Mouse (Mus musculus): ENCODE data around the gene Gm3072. TPM values are rescaled to one million over a fixed set of nuclear protein-coding genes. Genes with fewer than 3 reads are reported as not detected.
"Not testable (repeated sequence)": the region's sequence is repeated elsewhere in the genome, so short reads cannot be mapped to it uniquely, and the experiment has no call there.

Gm3072 gene
- total RNA-seq (2014; rRNA removed; ENCODE audit: low replicate concordance): not detected in 2 replicates
- not detected in 2 replicates for polyA plus RNA-seq (2015; fragmentation: Nextera tagmentation; extraction: Ambion mirVana)

DNA sequence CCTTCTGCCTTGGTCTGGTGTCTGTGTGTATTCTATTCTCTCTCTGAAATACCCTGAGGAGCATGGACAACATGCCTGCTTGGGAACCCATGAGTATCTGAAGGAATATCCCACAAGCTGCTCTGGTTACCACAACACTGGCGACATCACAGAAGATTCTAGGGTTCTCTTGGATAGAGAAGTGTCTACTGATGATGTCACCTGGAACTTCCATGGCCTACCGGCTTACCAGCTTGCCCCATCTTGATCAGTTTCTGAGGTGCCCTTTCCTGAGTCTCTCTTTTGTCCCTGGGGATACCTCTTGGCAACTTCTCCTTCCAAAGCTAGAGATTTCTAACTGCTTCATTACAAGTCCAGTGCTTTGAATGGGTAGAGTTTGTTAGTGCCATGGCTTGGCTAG is at the start of gene Gm3072:
TSS of gene Gm3072 (minus strand) at position 101 of the 400 bp plus-strand sequence.
- H3K36me3 ChIP-seq (replicated peaks; ENCODE audit: control insufficient read depth, insufficient read depth, low read length); H3K9me3 ChIP-seq (replicated peaks; ENCODE audit: control insufficient read depth, low read length); H3K4me1 ChIP-seq (ENCODE audit: control insufficient read depth, insufficient read depth); H3K9ac ChIP-seq (replicated peaks; ENCODE audit: low read depth, low read length); H3K4me2 ChIP-seq (ENCODE audit: low read depth, low read length); DNase-seq (ENCODE audit: low spot score); H3K4me3 ChIP-seq (ENCODE audit: low read depth, low read length); ATAC-seq (ENCODE audit: insufficient read depth, low read depth); H3K27ac ChIP-seq (ENCODE audit: low read depth); H3K27me3 ChIP-seq (ENCODE audit: control insufficient read depth, insufficient read depth, low read length): not testable (repeated sequence)
- WGBS: 50% methylated on average over 1 of the region's 2 CpGs

DNA sequence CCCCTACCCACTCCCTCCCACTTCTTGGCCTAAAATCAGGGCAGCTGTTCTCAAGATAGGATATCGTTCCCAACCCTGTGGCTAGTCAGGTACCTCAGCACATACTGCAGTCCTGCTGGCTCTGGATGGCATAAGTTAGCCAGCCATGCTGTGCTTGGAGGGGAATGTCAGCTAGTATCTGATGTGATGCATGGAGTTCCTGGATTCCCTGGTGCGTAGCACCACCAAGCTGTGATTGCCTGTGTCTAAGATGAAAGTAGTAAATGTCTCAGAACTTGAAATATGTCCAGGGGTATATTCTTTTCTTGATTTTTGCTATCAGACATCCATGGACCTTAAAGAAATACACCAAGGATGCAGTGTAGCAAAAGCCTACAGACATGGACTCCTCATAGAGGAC is 23.8 kb upstream of the Gm3072 start:
- 72% methylated on average over 2 of the region's 2 CpGs for WGBS
- H3K4me1 ChIP-seq (ENCODE audit: control insufficient read depth, insufficient read depth); H3K9me3 ChIP-seq (replicated peaks; ENCODE audit: control insufficient read depth, low read length); DNase-seq (ENCODE audit: low spot score); H3K4me3 ChIP-seq (ENCODE audit: low read depth, low read length); H3K27ac ChIP-seq (ENCODE audit: low read depth); H3K27me3 ChIP-seq (ENCODE audit: control insufficient read depth, insufficient read depth, low read length); ATAC-seq (ENCODE audit: insufficient read depth, low read depth); H3K4me2 ChIP-seq (ENCODE audit: low read depth, low read length); H3K9ac ChIP-seq (replicated peaks; ENCODE audit: low read depth, low read length); H3K36me3 ChIP-seq (replicated peaks; ENCODE audit: control insufficient read depth, insufficient read depth, low read length): not testable (repeated sequence)

DNA sequence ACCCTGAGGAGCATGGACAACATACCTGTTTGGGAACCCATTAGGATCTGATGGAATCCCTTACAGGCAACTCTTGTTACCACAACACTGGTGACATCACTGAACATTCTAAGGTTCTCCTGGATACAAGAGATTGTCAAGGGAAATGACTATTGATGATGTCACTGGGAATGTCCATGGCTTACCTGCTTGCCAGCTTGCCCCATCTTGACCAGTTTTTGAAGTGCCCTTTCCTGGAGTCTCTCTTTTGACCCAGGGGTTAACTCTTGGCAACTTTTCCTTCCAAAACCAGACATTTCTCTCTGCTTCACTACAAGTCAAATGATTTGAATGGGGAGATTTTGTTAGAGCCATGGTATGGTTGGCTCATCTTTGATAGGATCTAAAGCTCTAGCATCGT is 22.0 kb upstream of the Gm3072 start, which contains the start of gene Gm3676:
TSS of gene Gm3676 (minus strand) at position 101 of the 400 bp plus-strand sequence.
- not testable (repeated sequence) for H3K4me3 ChIP-seq (ENCODE audit: low read depth, low read length); H3K36me3 ChIP-seq (replicated peaks; ENCODE audit: control insufficient read depth, insufficient read depth, low read length); H3K27ac ChIP-seq (ENCODE audit: low read depth); H3K27me3 ChIP-seq (ENCODE audit: control insufficient read depth, insufficient read depth, low read length); H3K9ac ChIP-seq (replicated peaks; ENCODE audit: low read depth, low read length); H3K4me2 ChIP-seq (ENCODE audit: low read depth, low read length); H3K9me3 ChIP-seq (replicated peaks; ENCODE audit: control insufficient read depth, low read length); ATAC-seq (ENCODE audit: insufficient read depth, low read depth); H3K4me1 ChIP-seq (ENCODE audit: control insufficient read depth, insufficient read depth); DNase-seq (ENCODE audit: low spot score)
- WGBS: no CpG with 5 or more reads among the region's 1 CpGs

DNA sequence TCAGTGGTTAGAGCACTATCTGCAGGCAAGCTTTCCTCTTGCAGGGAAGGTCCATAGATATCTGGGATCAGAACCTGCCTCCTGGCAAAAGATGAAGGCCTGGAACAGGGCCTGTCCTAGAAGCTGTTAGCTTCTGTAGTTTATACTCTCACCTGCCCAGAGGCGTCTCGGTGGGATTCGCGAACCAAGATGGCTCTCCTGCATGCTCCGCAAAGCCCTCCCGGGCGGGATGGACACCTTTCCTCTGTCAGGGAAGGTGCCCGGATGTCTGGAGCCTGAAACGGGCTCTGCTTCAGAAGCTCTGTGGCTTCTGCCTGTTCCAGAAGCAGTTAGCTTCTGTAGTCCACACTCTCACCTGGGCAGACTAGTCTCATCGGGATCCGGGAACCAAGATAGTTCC is 5.7 kb upstream of the Gm3072 start:
- ATAC-seq (ENCODE audit: insufficient read depth, low read depth); H3K27me3 ChIP-seq (ENCODE audit: control insufficient read depth, insufficient read depth, low read length); H3K27ac ChIP-seq (ENCODE audit: low read depth); H3K9me3 ChIP-seq (replicated peaks; ENCODE audit: control insufficient read depth, low read length); H3K4me1 ChIP-seq (ENCODE audit: control insufficient read depth, insufficient read depth); H3K9ac ChIP-seq (replicated peaks; ENCODE audit: low read depth, low read length); DNase-seq (ENCODE audit: low spot score); H3K36me3 ChIP-seq (replicated peaks; ENCODE audit: control insufficient read depth, insufficient read depth, low read length); H3K4me2 ChIP-seq (ENCODE audit: low read depth, low read length); H3K4me3 ChIP-seq (ENCODE audit: low read depth, low read length): not testable (repeated sequence)
- WGBS: 84% methylated on average over 9 of the region's 11 CpGs

DNA sequence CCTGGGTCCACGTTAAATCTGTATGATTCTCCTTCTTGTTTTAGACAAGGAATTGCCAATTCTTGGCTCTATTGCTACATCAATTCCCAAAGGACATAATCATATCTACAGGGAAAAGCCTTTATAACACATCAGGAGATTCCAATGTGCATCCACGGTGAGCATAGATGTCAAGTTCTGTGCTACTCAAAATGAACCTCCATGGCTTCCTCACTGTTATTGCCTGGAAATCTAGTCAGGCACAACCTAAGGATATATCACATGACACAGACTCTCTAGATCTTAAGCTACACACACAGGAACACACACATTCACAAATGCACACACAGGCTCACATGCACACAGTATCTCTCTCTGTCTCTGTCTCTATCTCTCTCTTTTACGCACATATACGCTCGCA is 1.9 kb downstream of the Gm3072 start:
- WGBS: 74% methylated on average over 4 of the region's 5 CpGs
- H3K27ac ChIP-seq (ENCODE audit: low read depth); H3K9ac ChIP-seq (replicated peaks; ENCODE audit: low read depth, low read length); H3K4me2 ChIP-seq (ENCODE audit: low read depth, low read length); H3K4me1 ChIP-seq (ENCODE audit: control insufficient read depth, insufficient read depth); H3K4me3 ChIP-seq (ENCODE audit: low read depth, low read length); ATAC-seq (ENCODE audit: insufficient read depth, low read depth); H3K36me3 ChIP-seq (replicated peaks; ENCODE audit: control insufficient read depth, insufficient read depth, low read length); DNase-seq (ENCODE audit: low spot score); H3K9me3 ChIP-seq (replicated peaks; ENCODE audit: control insufficient read depth, low read length); H3K27me3 ChIP-seq (ENCODE audit: control insufficient read depth, insufficient read depth, low read length): not testable (repeated sequence)

DNA sequence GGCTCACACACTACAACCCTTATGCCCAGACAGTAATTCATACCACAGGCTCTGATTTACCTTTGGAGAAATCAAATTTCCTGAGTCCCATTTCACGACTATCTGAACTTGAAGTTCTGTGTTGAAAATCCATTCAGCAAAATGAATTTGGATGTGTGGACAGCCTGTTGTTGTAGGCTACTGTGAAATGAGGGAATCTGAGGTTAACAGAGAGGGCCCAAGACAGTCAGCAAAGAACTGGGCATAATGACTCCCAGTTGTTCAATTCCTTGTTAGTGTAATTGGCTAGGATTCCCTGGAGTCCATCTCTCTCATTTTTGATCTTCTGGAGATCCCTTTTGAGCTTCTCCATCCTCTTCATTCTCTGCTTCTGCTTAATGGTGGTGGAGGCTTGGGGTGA is 13.7 kb downstream of the Gm3072 start:
- H3K4me1 ChIP-seq (ENCODE audit: control insufficient read depth, insufficient read depth); H3K4me2 ChIP-seq (ENCODE audit: low read depth, low read length); H3K36me3 ChIP-seq (replicated peaks; ENCODE audit: control insufficient read depth, insufficient read depth, low read length); H3K4me3 ChIP-seq (ENCODE audit: low read depth, low read length); DNase-seq (ENCODE audit: low spot score); H3K9me3 ChIP-seq (replicated peaks; ENCODE audit: control insufficient read depth, low read length); H3K9ac ChIP-seq (replicated peaks; ENCODE audit: low read depth, low read length); ATAC-seq (ENCODE audit: insufficient read depth, low read depth); H3K27ac ChIP-seq (ENCODE audit: low read depth); H3K27me3 ChIP-seq (ENCODE audit: control insufficient read depth, insufficient read depth, low read length): not testable (repeated sequence)
- WGBS: 50% methylated on average over 1 of the region's 1 CpGs

DNA sequence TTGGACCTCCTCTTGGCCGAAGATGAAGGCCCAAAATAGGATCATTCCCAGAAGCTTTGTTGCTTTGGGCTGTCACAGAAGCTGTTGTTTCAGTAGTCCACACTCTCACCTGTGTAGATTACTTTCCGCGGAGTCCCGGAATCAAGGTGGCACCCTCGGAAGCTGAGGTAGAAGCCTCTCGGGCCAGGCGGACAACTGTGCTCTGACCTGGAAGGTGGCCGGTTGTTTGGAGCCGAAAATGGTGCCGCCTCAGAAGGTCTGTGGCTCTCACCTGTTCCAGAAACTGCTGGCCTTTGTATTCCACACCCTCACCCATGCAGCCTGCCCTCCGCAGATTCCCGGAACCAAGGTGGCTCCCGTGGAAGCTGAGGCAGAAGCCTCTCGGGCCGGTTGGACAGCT is 23.5 kb downstream of the Gm3072 start:
- WGBS: 87% methylated on average over 15 of the region's 15 CpGs
- ATAC-seq (ENCODE audit: insufficient read depth, low read depth): not testable (repeated sequence)

DNA sequence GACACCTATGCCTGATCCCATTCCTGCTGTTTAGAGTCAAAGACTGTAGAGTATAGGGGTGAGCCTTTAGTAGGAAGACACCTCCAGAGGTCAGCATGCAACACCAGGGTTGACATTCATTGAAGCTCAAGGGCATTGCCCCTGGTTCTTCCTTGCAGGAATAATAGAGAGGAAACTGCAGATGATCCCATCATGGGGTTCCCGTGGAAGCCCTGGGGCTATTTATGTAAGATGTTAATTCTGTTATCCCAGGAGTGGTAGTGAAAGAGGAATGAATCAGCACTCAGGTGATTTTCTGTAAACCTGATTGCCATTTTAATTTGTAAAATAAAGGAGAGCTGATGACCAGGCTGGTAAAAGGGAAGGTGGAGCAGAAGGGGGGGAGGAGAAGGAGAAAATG is 38.1 kb downstream of the Gm3072 start:
- not testable (repeated sequence) for H3K27ac ChIP-seq (ENCODE audit: low read depth); H3K4me2 ChIP-seq (ENCODE audit: low read depth, low read length); H3K36me3 ChIP-seq (replicated peaks; ENCODE audit: control insufficient read depth, insufficient read depth, low read length); H3K4me3 ChIP-seq (ENCODE audit: low read depth, low read length); ATAC-seq (ENCODE audit: insufficient read depth, low read depth); H3K27me3 ChIP-seq (ENCODE audit: control insufficient read depth, insufficient read depth, low read length); DNase-seq (ENCODE audit: low spot score); H3K9me3 ChIP-seq (replicated peaks; ENCODE audit: control insufficient read depth, low read length); H3K4me1 ChIP-seq (ENCODE audit: control insufficient read depth, insufficient read depth); H3K9ac ChIP-seq (replicated peaks; ENCODE audit: low read depth, low read length)
- WGBS: 59% methylated on average over 1 of the region's 1 CpGs

More for the DNA sequence above, 23.5 kb downstream of the Gm3072 start:
- not testable (repeated sequence) for H3K4me3 ChIP-seq (ENCODE audit: low read depth, low read length); H3K27me3 ChIP-seq (ENCODE audit: control insufficient read depth, insufficient read depth, low read length); DNase-seq (ENCODE audit: low spot score); H3K4me1 ChIP-seq (ENCODE audit: control insufficient read depth, insufficient read depth); H3K36me3 ChIP-seq (replicated peaks; ENCODE audit: control insufficient read depth, insufficient read depth, low read length); H3K9me3 ChIP-seq (replicated peaks; ENCODE audit: control insufficient read depth, low read length); H3K4me2 ChIP-seq (ENCODE audit: low read depth, low read length); H3K27ac ChIP-seq (ENCODE audit: low read depth); H3K9ac ChIP-seq (replicated peaks; ENCODE audit: low read depth, low read length)

DNA sequence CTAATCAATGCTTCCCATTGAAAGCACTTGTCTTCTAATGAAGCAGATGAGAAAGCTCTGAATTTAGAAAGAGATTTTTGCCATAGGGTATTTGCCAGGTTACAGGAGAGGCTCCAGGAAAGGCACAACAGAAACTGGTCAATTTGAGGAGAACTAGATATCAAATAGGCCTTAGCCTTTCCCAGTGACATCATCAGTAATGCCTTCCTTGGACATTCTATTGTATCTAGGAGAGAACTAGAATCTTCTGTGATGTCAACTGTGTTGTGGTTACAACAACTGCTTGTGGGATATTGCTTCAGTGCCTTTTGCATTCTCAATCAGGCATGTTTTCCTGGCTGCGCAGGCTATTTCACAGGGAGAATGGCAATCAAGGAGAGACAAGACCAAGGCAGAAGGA is 51.5 kb downstream of the Gm3072 start, which contains the start of gene 1700049E17Rik2:
TSS of gene 1700049E17Rik2 (plus strand) at position 301 of the 400 bp plus-strand sequence.
- not testable (repeated sequence) for H3K27ac ChIP-seq (ENCODE audit: low read depth); H3K9me3 ChIP-seq (replicated peaks; ENCODE audit: control insufficient read depth, low read length); H3K4me3 ChIP-seq (ENCODE audit: low read depth, low read length); H3K27me3 ChIP-seq (ENCODE audit: control insufficient read depth, insufficient read depth, low read length); H3K4me1 ChIP-seq (ENCODE audit: control insufficient read depth, insufficient read depth); DNase-seq (ENCODE audit: low spot score); H3K9ac ChIP-seq (replicated peaks; ENCODE audit: low read depth, low read length); ATAC-seq (ENCODE audit: insufficient read depth, low read depth); H3K4me2 ChIP-seq (ENCODE audit: low read depth, low read length); H3K36me3 ChIP-seq (replicated peaks; ENCODE audit: control insufficient read depth, insufficient read depth, low read length)
- WGBS: no CpG with 5 or more reads among the region's 1 CpGs

Data from heart, postnatal 0 days (tissue).